Comparison of ENCODE assay signal across 27 mouse cellular contexts in genomic region chr4:53575558-53575957, GRCm38 (mm10). TPM values are rescaled to one million over a fixed set of nuclear protein-coding genes. Genes with fewer than 3 reads are reported as not detected.
DNase-seq lines count a peak whose midpoint lies in the region; ATAC-seq and TF ChIP-seq lines count a peak whose summit lies in the region.
"Had no signal": no experiment of that assay in that cellular context is flagged by ENCODE, and none has a peak within 500 bp of the region (broad histone marks: within the 10 kb centered on the region; RNA-seq: fewer than 3 reads in every experiment).

No protein-coding gene starts in this region.

- no peaks in the 10 kb centered on the region for H3K79me2 ChIP-seq in heart, adult 2 months (replicated peaks; ENCODE audit: control insufficient read depth, insufficient read depth, low read length)

- H3K27ac ChIP-seq in embryonic facial prominence, embryonic 14.5 days (replicated peaks; ENCODE audit: low read depth, low read length) = no peak overlapping the region
- H3K27ac ChIP-seq in embryonic facial prominence, embryonic 10.5 days (replicated peaks) = no peak overlapping the region
- peak overlapping the region; percentile 29; the same call in 1 of the 2 replicates for H3K27ac ChIP-seq in heart, adult 2 months
- no peak overlapping the region for H3K27ac ChIP-seq in kidney, adult 2 months (ENCODE audit: insufficient read depth, low read depth, low read length)
- no peak overlapping the region for H3K27ac ChIP-seq in liver, postnatal 0 days (ENCODE audit: low read depth)
- no peak overlapping the region for H3K27ac ChIP-seq in liver, embryonic 12.5 days
- H3K27ac ChIP-seq: embryonic facial prominence, embryonic 15.5 days; forebrain, embryonic 12.5 days; forebrain, embryonic 15.5 days; heart, embryonic 13.5 days; hindbrain, embryonic 14.5 days; hindbrain, postnatal 0 days had no signal

- no peak for ATAC-seq in embryonic facial prominence, embryonic 14.5 days (ENCODE audit: low read depth)
- ATAC-seq in liver, postnatal 0 days = 0 out of 2 replicates have a peak, but pooled peaks have one; percentile 48
- ATAC-seq in liver, embryonic 12.5 days = no peak
- ATAC-seq: activated CD4-positive, CD25-positive, alpha-beta regulatory T cell, adult 4 months; forebrain, embryonic 15.5 days; hindbrain, postnatal 0 days; inflammation-experienced regulatory T-cells, adult 6 months; intestine, embryonic 16.5 days had no signal

- H3K4me3 ChIP-seq in embryonic facial prominence, embryonic 14.5 days (ENCODE audit: low read depth, low read length) = no peak overlapping the region
- no peak overlapping the region for H3K4me3 ChIP-seq in embryonic facial prominence, embryonic 10.5 days
- H3K4me3 ChIP-seq in heart, adult 2 months = no peak overlapping the region
- H3K4me3 ChIP-seq in kidney, adult 2 months (ENCODE audit: insufficient read depth, low read depth, low read length) = no peak overlapping the region
- no peak overlapping the region for H3K4me3 ChIP-seq in liver, postnatal 0 days (ENCODE audit: low read depth, low read length)
- no peak overlapping the region for H3K4me3 ChIP-seq in liver, embryonic 12.5 days
- H3K4me3 ChIP-seq: embryonic facial prominence, embryonic 15.5 days; forebrain, embryonic 12.5 days; forebrain, embryonic 15.5 days; heart, embryonic 13.5 days had no signal

- no peaks in the 10 kb centered on the region for H3K27me3 ChIP-seq in embryonic facial prominence, embryonic 14.5 days (replicated peaks; ENCODE audit: control insufficient read depth, insufficient read depth, low read length)
- H3K27me3 ChIP-seq in embryonic facial prominence, embryonic 10.5 days (replicated peaks; ENCODE audit: low read depth, poor library complexity, severe bottlenecking) = no peaks in the 10 kb centered on the region
- no peaks in the 10 kb centered on the region for H3K27me3 ChIP-seq in heart, adult 2 months (ENCODE audit: control insufficient read depth, insufficient read depth, low read length)
- no peaks in the 10 kb centered on the region for H3K27me3 ChIP-seq in kidney, adult 2 months (replicated peaks; ENCODE audit: control insufficient read depth, insufficient read depth, low read length)
- H3K27me3 ChIP-seq in liver, postnatal 0 days (ENCODE audit: insufficient read depth, low read length) = no peaks in the 10 kb centered on the region
- H3K27me3 ChIP-seq in liver, embryonic 12.5 days (replicated peaks) = no peaks in the 10 kb centered on the region
- H3K27me3 ChIP-seq: embryonic facial prominence, embryonic 15.5 days; forebrain, embryonic 12.5 days; forebrain, embryonic 15.5 days; heart, embryonic 13.5 days had no signal

- TF ChIP-seq EP300 in heart, adult 2 months (IDR thresholded peaks at IDR 0.05; ENCODE audit: insufficient read depth, low read depth, low read length) = peak; percentile 62; the same call in 1 of the 2 replicates
- TF ChIP-seq EP300 in liver, postnatal 0 days (IDR thresholded peaks at IDR 0.05; ENCODE audit: low read depth) = no peak

- TF ChIP-seq POLR2A in heart, adult 2 months (IDR thresholded peaks at IDR 0.05; ENCODE audit: insufficient read depth, low read depth, low read length) = 0 out of 2 replicates have a peak, but pooled peaks have one; percentile 16
- no peak for TF ChIP-seq POLR2A in kidney, adult 2 months (IDR thresholded peaks at IDR 0.05; ENCODE audit: low read depth, low read length)

- WGBS in embryonic facial prominence, embryonic 14.5 days = 58% methylated on average over 2 of the region's 2 CpGs
- 76% methylated on average over 2 of the region's 2 CpGs for WGBS in embryonic facial prominence, embryonic 10.5 days
- WGBS in heart, adult 2 months = 30% methylated on average over 2 of the region's 2 CpGs
- 59% methylated on average over 2 of the region's 2 CpGs for WGBS in kidney, adult 2 months
- WGBS in liver, postnatal 0 days (ENCODE audit: insufficient replicate concordance) = 65% methylated on average over 2 of the region's 2 CpGs
- 66% methylated on average over 2 of the region's 2 CpGs for WGBS in liver, embryonic 12.5 days (ENCODE audit: insufficient replicate concordance)

- H3K36me3 ChIP-seq in embryonic facial prominence, embryonic 14.5 days (ENCODE audit: control insufficient read depth, insufficient read depth, low read length) = no peaks in the 10 kb centered on the region
- no peaks in the 10 kb centered on the region for H3K36me3 ChIP-seq in embryonic facial prominence, embryonic 10.5 days (replicated peaks)
- peaks cover 2% of the 10 kb centered on the region; the same call in 1 of the 2 replicates for H3K36me3 ChIP-seq in heart, adult 2 months (ENCODE audit: control insufficient read depth, insufficient read depth, low read length)
- H3K36me3 ChIP-seq in kidney, adult 2 months (ENCODE audit: control insufficient read depth, insufficient read depth, low read length) = no peaks in the 10 kb centered on the region
- no peaks in the 10 kb centered on the region for H3K36me3 ChIP-seq in liver, postnatal 0 days (replicated peaks; ENCODE audit: insufficient read depth, low read length)
- no peaks in the 10 kb centered on the region for H3K36me3 ChIP-seq in liver, embryonic 12.5 days
- H3K36me3 ChIP-seq: embryonic facial prominence, embryonic 15.5 days; forebrain, embryonic 12.5 days; forebrain, embryonic 15.5 days; heart, embryonic 13.5 days had no signal

- no peak for TF ChIP-seq CTCF in heart, adult 2 months (IDR thresholded peaks at IDR 0.05)
- TF ChIP-seq CTCF in kidney, adult 2 months (conservative IDR thresholded peaks at IDR 0.05; ENCODE audit: insufficient read depth, insufficient read length, low read depth, low read length) = no peak
- TF ChIP-seq CTCF in liver, postnatal 0 days (IDR thresholded peaks at IDR 0.05; ENCODE audit: low read depth) = no peak

- H3K4me1 ChIP-seq in embryonic facial prominence, embryonic 14.5 days (ENCODE audit: control insufficient read depth, insufficient read depth, low read length) = no peaks in the 10 kb centered on the region
- no peaks in the 10 kb centered on the region for H3K4me1 ChIP-seq in embryonic facial prominence, embryonic 10.5 days
- H3K4me1 ChIP-seq in heart, adult 2 months (ENCODE audit: control insufficient read depth, insufficient read depth, low read length) = peaks cover 3% of the 10 kb centered on the region
- no peaks in the 10 kb centered on the region for H3K4me1 ChIP-seq in kidney, adult 2 months (ENCODE audit: control insufficient read depth, insufficient read depth, low read length)
- H3K4me1 ChIP-seq in liver, postnatal 0 days (ENCODE audit: insufficient read depth) = no peaks in the 10 kb centered on the region
- no peaks in the 10 kb centered on the region for H3K4me1 ChIP-seq in liver, embryonic 12.5 days
- H3K4me1 ChIP-seq: embryonic facial prominence, embryonic 15.5 days; forebrain, embryonic 12.5 days; forebrain, embryonic 15.5 days; heart, embryonic 13.5 days had no signal

- H3K9me3 ChIP-seq in embryonic facial prominence, embryonic 14.5 days (ENCODE audit: control insufficient read depth, low read length) = no peaks in the 10 kb centered on the region
- no peaks in the 10 kb centered on the region for H3K9me3 ChIP-seq in embryonic facial prominence, embryonic 10.5 days
- no peaks in the 10 kb centered on the region for H3K9me3 ChIP-seq in liver, postnatal 0 days (ENCODE audit: low read length)
- H3K9me3 ChIP-seq in liver, embryonic 12.5 days (replicated peaks) = no peaks in the 10 kb centered on the region
- H3K9me3 ChIP-seq: embryonic facial prominence, embryonic 15.5 days; forebrain, embryonic 12.5 days; forebrain, embryonic 15.5 days; heart, embryonic 13.5 days had no signal

- H3K9ac ChIP-seq in embryonic facial prominence, embryonic 14.5 days (ENCODE audit: low read depth, low read length) = no peak overlapping the region
- no peak overlapping the region for H3K9ac ChIP-seq in heart, adult 2 months (ENCODE audit: low read depth, low read length)
- H3K9ac ChIP-seq in liver, postnatal 0 days (replicated peaks) = no peak overlapping the region
- H3K9ac ChIP-seq in liver, embryonic 12.5 days = no peak overlapping the region
- H3K9ac ChIP-seq: embryonic facial prominence, embryonic 15.5 days; forebrain, embryonic 12.5 days; forebrain, embryonic 15.5 days; heart, embryonic 13.5 days; hindbrain, embryonic 14.5 days had no signal

- intact Hi-C loops in heart, adult 2 months (cut with DNase I) = no loop called here
- intact Hi-C loops in heart, postnatal 25 days (cut with DNase I) = no loop called here

- no peak overlapping the region for H3K4me2 ChIP-seq in embryonic facial prominence, embryonic 14.5 days (ENCODE audit: low read depth, low read length)
- H3K4me2 ChIP-seq in liver, postnatal 0 days (ENCODE audit: low read depth, low read length) = no peak overlapping the region
- no peak overlapping the region for H3K4me2 ChIP-seq in liver, embryonic 12.5 days
- H3K4me2 ChIP-seq: embryonic facial prominence, embryonic 15.5 days; forebrain, embryonic 12.5 days; forebrain, embryonic 15.5 days; heart, embryonic 13.5 days; hindbrain, embryonic 14.5 days had no signal

- peak; percentile 18 for DNase-seq in embryonic facial prominence, embryonic 14.5 days (ENCODE audit: low spot score)
- no peak for DNase-seq in embryonic facial prominence, embryonic 10.5 days (ENCODE audit: low spot score)
- peak in 1 of 2 experiments; percentile 24 for DNase-seq in heart, adult 2 months
- no peak for DNase-seq in heart, postnatal 25 days (ENCODE audit: low spot score)
- peak; percentile 32 for DNase-seq in kidney, adult 2 months
- no peak for DNase-seq in kidney, adult 8-10 months
- DNase-seq in liver, postnatal 0 days = no peak
- DNase-seq: adrenal gland, adult 8-10 months; adrenal gland, postnatal 25 days; cerebellum, adult 11-12 months; cerebellum, adult 8-10 months; cerebellum, postnatal 10 days; cerebellum, postnatal 36 days; embryo, embryonic 11 days; gastrocnemius, postnatal 10 days; gastrocnemius, postnatal 36 days; heart, postnatal 36 days had no signal

RNA-seq across cellular contexts. Expression of gene Fsd1l, which starts 55.7 kb away (rescaled TPM):
- 9.6 and 11.0 TPM in 2 replicates for polyA plus RNA-seq in embryonic facial prominence, embryonic 14.5 days (2014; fragmentation: Nextera tagmentation; extraction: Ambion mirVana)
- 19.2 and 21.3 TPM in 2 replicates for polyA plus RNA-seq in embryonic facial prominence, embryonic 10.5 days (2016; fragmentation: Nextera tagmentation; extraction: Ambion mirVana)
- total RNA-seq in heart, adult 2 months (2021) = 10 to 100 TPM; 48.7 to 48.9 TPM
- polyA plus RNA-seq in heart, adult 2 months (2012; rRNA removed) = 5.8 and 15.8 TPM in 2 replicates
- 10 to 100 TPM; 46.3 to 46.8 TPM for total RNA-seq in heart, postnatal 25 days (2021)
- polyA plus RNA-seq in kidney, adult 2 months (2012; rRNA removed) = 0.53 and 0.55 TPM in 2 replicates
- polyA plus RNA-seq in liver, postnatal 0 days (2015; fragmentation: Nextera tagmentation; extraction: Ambion mirVana) = 0.96 and 0.97 TPM in 2 replicates
- 1.5 TPM in 2 replicates for polyA plus RNA-seq in liver, embryonic 12.5 days (2016; fragmentation: Nextera tagmentation; extraction: Ambion mirVana)

Comparison
In these comparisons a context has a peak if more than half of its experiments do, and no peak if none do; other contexts are left out.
1. DNase-seq: peak in embryonic facial prominence, embryonic 14.5 days (single experiment) and kidney, adult 2 months (single experiment); none in embryonic facial prominence, embryonic 10.5 days (single experiment), heart, postnatal 25 days (single experiment), kidney, adult 8-10 months (0 of 2) and liver, postnatal 0 days (single experiment).